Mouse (Mus musculus): Measurements from ENCODE around the gene Eef1g.
A peak's percentile ranks its signal among the peaks of the same experiment; 100 is the strongest.
"Not testable (repeated sequence)": the region's sequence is repeated elsewhere in the genome, so short reads cannot be mapped to it uniquely, and the experiment has no call there.

The Eef1g gene

DNA sequence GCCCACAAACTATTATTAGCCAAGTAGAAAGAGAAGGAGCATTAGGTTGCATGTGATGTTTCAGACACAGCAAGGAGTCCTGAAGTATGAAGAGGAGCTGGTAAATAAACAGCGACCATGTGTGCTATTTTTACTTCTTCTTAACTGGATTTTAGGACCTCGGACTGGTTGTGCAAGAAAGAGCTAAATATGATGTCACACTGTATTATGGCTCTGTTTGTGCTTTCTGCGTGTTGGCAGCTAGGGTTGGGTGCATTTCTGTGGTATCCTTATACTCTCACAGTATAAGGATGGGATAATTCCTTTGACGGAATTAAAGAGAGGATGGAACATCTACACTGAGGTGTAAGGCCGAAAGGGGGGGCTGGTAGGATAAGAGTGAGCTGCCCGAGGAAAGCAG, 21.6 kb upstream of the Eef1g start:
- no peak for DNase-seq (ENCODE audit: low spot score in 2 of 2)

DNA sequence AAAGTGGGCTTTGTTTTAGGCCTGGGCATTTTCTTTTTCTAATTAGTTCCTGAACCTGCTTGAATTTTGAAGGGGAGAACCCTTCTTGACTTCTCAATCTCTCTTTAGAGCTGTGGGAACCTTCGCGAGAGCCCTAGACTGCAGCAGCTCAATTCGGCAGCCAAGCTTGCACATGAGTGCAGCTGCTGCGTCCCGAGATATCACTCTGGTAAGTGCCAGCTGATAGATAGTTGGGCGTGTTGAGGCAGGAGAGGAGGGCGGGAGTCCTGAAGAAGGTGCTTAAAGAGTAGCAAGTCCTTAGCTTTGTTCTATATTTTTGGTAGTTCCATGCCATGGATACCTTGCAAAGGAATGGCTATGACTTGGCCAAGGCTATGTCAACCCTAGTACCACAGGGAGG, 19.9 kb upstream of the Eef1g start:
- DNase-seq (ENCODE audit: low spot score in 2 of 2): no peak

DNA sequence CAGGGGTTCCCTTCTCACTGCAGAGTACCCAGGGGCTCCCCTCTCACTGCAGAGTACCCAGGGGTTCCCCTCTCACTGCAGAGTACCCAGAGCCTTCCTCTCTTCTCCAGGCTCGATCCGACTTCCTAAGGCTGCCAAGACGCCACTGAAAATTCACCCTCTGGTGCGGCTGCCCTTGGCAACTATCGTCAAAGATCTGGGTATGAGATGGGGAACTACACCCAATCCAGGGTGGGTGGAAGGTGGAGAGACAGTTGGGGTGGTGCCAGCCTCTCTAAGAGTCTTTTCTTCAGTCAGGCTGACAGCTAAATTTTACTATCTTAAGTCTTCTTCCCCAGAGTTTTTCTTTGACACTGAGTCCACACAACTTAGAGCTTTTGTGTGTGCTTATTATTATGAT, 16.7 kb upstream of the Eef1g start:
- DNase-seq (ENCODE audit: low spot score in 2 of 2): no peak

DNA sequence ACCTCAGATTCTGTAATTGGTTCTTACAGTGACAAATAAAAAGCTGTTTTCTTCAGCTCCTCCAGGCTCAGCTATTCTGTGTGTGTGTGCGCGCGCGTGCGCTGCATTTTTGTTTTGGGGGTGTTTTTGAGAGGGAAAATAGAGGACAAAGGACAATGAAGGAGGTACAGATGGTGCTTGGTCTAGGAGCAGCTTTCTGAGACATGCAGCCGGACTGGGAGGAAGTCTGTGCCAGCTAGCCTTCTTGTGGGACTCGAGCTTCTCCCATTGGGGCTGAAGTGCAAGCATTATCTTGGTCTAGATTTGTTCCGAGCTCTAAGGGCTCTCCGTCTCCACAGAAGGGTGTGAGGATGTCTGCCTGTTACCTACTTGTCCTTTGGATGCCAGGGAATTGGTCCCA, 14.6 kb upstream of the Eef1g start:
- DNase-seq (ENCODE audit: low spot score in 2 of 2): no peak

DNA sequence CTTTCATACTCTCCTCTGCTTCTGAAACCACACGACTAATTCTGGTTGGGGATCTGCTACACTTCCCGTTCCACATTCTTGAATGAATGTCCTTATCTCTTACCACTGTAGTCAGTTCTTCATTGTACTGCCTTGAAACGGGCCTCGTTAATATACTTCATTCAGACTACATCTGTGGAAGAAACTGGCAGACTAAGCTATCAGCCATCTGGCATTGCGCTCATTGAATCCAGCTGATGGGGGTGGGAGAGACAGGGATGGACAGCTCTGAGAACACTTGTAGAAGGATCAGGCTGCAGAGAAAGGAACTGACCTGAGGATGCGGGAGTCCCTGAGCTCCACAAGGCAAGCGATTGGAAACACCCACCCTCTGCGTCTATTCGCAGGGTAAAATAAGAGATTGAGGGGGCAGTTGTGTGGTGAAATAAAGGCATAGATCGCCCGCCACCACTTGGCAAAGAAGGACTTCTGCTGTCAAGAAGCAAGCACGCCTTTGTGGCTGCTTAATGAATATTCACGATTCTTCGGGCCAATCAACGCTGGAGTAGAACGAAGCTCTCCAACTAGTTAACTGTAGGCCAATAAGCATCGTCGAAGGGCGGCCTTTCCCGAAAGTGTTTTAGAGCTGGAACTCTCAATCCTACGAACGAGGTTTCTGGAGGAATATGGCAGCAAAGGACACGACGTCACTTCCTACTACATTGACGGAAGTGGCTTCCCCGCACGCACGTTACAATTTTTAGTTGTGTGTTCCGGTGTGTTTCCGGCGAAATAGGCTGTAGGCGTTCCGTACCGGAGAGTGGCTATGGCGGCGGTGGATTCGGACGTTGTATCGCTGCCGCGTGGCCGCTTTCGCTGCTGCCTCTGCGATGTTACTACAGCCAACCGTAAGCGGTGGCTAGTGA, 13.5 kb upstream of the Eef1g start, which contains the start of gene Tut1:
Tut1 (plus strand) TSS at position 713 of the 905 bp plus-strand sequence.
- peak; percentile 97 for DNase-seq (ENCODE audit: low spot score in 2 of 2)

DNA sequence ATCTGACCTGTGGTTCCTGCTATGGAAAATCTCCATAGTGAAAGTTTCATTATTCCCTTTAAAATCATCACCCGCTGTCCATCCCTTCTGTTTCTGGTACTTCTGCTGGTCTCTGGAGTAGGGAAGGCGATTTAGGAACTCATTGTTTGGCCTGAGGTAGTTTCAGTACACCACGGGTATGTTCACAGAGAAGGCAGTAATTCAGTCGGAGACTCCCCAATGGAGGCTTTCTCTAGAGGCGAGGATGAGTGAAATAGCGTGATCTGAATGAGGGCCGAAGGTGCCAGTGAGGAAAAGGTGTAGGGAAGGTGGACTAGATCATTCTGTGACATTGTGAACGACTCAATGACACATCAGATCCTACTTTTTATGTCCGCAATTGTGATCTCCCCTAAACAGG, 12.7 kb upstream of the Eef1g start:
- no peak for DNase-seq (ENCODE audit: low spot score in 2 of 2)

DNA sequence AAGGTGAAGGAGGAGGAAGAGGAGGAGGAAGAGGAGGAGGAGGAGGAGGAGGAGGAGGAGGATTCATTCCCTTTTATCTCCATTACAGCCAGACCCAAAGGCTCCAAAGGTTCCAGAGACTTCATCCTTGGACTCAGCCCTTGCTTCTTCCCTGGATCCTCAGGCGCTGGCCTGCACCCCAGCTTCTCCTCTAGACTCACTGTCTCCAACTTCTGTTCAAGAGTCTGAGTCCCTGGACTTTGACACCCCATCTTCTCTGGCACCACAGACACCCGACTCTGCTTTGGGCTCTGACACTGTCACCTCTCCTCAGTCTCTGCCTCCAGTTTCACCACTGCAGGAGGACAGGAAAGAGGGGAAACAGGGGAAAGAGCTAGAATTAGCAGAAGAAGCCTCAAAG, 4.6 kb upstream of the Eef1g start:
- DNase-seq (ENCODE audit: low spot score in 2 of 2): no peak

DNA sequence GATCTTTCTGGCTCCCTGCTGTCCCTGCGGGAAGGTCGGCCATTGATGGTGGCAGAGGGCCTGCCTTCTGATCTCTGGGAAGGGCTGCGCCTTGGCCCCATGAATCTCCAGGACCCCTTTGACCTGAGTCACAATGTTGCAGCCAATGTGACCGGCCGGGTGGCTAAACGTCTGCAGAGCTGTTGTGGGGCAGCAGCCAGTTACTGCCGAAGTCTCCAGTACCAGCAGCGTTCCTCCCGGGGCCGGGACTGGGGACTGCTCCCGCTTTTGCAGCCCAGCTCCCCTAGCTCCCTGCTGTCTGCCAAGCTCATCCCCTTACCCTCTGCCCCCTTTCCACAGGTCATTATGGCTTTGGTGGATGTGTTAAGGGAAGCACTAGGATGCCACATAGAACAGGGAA, 1.8 kb upstream of the Eef1g start:
- DNase-seq (ENCODE audit: low spot score in 2 of 2): no peak

DNA sequence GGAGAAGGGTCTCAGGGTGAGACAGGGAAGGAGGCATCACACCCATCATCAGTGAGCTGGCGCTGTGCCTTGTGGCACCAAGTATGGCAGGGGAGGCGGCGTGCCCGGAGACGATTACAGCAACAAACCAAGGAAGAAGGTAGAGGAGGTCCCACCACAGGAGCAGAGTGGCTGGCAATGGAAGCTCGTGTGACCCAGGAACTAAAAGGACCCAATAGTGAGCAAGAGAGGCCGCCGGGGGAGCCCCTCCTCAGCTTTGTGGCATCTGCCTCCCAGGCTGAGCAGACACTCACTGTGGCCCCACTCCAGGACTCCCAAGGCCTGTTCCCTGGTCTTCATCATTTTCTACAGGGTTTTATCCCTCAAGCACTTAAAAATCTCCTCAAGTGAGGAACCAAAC, 1.1 kb upstream of the Eef1g start:
- DNase-seq (ENCODE audit: low spot score in 2 of 2): no peak

DNA sequence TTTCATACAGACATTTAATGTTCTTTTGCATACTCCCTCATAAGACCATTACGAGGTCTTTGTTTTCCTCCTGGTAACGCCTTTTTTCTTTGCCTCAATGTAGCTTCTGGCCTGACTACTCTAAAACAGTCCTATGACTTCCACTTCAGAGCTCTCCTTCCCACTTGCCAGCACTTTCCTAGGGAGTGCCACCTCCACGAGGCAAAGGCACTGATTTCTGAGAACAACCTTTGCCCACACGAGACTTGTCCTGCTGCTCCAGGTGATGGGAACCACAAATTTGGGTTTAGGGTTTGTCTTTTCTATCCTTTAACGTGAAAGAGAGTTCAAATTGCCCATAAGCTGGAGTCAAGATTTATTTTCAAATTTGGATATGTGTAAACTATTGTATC, 647 bp upstream of the Eef1g start:
- DNase-seq (ENCODE audit: low spot score in 2 of 2): no peak

DNA sequence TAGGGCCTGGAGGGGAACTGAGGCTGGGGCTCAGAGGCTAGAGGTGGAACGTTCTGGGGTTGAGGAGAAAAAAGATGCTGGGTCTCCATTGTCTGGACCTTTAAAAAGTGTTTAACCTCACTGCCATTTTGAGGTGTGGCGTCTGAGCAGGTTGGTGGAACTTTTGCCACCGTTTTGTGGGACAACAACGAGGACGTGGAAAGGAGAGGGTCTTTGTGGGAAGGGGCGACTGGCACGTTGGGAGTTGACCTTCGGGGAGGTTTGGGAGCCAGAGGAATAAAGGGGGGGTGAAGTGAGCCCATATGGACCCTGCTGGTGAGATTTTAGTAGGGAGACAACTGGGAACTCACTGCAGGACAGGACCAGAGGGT, 517 bp downstream of the Eef1g start:
- DNase-seq (ENCODE audit: low spot score in 2 of 2): no peak

DNA sequence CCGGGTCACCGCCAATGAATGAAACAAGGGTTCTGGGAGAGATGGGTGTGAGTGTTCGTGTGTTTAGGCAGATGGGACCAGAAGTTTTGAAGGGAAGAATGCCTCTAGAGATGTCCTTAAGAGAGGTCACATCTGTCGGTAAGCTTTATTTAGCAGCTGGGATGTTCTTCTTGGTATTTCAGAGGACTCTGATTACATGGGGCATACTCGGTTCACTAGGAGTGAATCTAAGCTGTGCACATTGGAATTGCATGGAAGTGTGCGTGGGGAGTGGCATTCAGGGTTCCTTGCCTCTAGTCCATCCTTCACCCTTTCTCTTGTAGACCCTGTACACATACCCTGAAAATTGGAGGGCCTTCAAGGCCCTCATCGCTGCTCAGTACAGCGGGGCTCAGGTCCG, 1.1 kb downstream of the Eef1g start:
- no peak for DNase-seq (ENCODE audit: low spot score in 2 of 2)

DNA sequence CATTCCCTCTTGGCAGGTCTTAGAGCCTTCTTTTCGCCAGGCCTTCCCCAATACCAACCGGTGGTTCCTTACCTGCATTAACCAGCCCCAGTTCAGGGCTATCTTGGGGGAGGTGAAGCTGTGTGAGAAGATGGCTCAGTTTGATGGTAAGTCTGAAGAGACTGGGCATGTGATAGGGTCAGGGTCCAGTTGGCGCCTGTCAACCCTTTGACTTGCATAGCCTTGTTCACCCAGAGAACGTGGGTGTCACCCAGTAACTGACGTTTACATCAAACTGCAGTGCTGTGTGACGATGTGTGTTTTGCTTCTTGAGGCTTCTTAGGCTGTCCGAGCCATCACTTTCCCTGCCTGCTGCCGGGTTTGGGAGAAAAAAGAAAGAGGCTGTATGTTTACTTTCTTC, 5.7 kb downstream of the Eef1g start:
- not testable (repeated sequence) for DNase-seq (ENCODE audit: low spot score in 2 of 2)

DNA sequence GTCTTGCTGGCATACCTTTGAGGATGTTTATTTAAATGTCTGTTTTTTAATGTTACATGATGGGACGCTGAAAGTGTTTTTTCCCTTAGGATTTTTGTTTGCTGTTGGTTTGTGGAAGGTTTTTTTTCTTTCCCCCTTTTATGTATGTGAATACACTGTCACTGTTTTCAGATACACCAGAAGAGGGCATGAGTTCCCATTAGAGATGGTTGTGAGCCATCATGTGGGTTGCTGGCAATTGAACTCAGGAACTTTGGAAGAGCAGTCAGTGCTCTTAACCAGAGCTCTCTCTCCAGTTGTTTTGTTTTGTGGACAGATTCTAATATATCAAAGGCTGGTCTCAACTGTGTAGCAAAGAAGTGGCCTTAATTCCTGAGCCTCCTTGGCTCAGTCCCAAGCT, 7.8 kb downstream of the Eef1g start:
- DNase-seq (ENCODE audit: low spot score in 2 of 2): no peak

DNA sequence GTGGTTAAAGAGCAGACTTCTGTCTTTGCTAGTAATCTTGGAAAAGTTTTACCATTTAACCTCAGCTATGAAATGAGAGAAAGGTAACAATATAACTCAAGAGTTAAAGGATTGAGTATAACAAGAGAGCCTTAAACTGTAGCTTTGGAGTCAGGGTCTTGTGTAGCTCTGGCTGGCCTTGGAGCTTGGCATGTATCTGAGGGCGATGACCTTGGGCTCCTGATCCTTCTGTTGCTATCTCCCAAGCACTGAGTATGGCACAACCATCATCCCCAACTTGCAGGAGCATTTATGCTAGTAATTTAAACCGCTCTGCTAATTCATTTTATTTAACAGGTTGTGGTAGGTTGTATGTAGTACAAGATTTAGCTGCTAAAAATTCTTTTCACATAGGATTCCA, 8.7 kb downstream of the Eef1g start:
- no peak for DNase-seq (ENCODE audit: low spot score in 2 of 2)

DNA sequence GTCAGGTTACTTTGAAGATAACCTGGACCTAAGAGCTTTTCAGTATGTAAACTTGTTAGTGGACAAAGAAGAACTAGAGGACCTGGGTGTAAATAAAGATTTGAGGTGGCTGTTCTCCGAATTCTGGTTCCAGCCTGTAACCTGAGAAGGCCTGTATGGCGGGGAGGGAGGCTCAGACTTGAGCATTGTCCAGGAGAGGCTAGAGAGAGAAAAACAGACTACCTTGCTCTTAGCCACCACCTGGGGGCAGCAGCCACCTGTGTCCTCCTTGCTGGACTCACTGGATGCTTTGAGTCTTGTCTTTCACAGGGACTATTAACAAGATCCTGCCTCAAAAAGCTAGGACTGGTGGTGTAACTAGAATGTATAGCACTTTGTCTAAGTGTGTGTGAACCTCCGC, 9.7 kb downstream of the Eef1g start:
- no peak for DNase-seq (ENCODE audit: low spot score in 2 of 2)

DNA sequence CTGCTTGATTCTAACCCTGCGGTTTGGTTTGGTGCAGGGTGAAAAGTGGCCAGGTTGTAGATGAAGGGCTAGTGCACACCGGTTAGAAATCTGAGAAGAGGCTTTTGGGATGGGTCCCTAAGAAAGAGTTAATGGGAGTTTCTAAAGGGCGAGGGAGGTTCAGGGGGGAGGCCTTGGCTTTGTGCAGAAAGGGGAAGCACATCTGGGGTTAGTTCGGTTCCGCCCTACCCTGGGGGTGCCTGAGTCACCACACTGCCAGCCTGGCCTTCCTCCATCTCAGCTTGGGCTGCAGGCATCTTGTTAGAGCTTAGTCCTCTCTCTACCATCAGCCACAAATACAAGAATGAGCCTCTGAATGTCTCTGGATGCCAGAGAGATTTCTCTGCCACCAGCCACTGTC, 13.9 kb downstream of the Eef1g start:
- no peak for DNase-seq (ENCODE audit: low spot score in 2 of 2)

DNA sequence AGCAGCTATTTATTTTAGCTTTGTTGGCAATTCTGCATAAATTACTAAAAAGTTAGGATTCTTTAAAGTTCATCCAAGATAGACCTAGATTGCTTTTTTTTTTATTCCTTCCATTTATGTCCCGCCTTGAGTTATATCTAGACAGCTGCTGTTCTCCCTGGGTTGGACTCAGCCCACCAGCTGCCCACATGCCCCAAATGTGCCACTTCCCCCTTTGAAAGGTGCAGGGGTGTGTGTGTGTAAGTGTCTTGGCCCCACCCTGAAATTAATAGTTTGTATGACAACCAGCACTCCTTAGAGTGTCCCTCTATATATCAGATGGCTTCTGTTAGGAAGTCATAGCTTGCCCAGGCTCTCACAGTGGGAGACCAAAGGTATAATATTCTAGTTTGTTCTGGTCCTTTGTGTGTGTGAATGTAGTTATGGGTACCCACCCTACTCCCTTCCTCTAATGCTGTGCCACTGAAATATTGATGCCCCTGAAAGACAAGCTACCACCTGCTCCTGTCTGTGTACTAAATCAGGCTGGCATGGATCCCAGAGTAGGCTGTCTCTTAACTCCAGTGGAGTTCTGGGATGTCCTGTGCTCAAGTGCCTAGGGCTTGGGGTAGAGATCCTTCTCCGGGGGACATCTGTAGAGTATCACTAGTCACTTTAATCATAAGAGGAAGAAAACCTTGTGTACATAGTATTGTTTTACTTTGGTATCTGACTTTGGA, 14.8 kb downstream of the Eef1g start:
- no peak for DNase-seq (ENCODE audit: low spot score in 2 of 2)

DNA sequence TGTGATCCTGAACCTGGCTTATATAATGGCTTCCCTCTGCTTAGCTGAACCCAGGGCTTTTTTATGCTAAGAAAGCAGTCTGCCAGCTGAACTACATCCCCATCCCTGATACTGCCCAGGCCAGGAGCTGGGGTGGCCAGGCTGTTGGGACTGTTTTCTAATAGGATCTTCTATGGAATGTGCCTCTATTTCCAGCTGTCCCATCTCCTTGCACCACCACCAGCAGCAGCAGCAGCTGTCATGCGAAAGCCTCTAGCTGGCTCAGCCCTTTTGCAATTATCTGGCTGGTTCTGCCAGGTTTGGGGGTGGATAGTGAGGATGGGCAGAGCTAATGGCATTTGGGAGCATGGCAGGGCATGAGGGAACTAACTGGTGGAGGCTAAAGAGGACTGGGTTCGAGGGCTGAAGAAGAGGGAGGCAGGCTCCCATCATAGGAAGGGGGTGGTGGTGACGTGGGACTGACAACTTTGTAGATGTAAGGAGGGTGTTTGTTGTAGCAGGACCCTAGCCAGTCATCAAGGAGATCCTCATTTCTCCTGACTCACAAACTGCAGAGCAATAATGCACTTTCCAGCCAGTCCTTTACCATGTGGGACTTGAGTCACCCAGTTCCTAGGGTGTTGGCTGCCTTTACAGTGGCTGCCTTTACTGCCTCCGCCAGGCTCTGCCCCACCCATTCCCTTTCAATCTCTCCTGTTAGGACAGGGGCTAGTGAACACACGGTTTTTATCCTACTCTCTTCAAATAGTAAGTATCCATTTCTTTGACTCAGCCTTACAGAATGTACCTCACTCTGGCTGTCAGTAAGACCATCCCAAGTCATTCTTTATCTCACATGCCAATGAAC, 15.7 kb downstream of the Eef1g start:
- no peak for DNase-seq (ENCODE audit: low spot score in 2 of 2)

DNA sequence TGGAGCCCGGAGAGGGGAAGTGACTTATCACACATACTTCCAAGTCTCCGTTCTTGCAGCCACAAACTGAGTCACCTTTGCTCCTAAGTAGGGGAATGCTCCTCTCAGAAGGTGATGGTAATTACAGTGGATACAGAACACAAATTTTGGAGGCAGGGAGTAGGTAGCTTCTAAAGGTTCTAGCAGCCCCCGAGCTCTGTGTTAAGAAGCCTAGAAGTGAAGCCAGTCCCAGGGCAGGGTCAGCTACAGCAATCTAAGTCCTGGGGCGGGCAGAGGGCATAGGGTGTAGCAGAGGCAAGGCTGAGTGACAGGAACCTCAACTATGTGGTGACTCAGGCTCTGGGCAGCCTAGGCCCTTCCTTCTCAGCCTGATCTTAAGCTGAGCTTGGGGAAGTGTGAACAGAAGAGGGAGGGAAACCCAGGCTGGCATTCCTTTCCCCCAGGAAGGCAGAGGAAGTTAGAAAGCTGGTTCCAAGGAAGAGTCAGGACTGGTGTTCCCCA, 16.4 kb downstream of the Eef1g start:
- DNase-seq (ENCODE audit: low spot score in 2 of 2): no peak

DNA sequence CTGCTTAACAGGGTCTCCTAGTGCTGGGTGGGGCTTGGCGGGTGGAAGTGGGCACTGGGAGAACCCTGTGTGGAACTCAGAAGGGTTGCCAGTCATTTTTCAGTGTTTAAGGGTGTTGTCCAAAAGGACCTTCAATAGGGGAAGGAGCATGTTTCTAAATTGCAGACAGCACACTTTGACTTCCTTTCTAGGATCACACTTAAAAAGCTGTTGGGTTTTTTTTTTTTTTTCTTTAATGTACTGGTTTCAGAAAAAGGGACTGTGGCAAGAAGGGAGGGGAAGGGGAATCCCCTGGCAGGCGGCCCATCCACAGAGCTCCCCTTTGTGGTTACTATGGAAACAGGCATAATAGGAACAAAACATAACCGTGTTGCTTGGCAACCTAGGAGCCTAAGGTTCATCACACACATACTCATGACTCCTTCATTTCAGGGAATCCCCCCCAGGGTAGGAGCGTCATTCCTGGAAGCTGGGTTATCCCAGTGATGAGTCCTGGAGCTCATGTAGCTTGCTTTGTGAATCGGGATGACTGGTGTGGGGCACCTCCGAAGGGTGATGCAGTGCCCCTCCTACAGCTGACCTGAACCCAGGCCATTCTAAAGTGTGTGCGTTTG, 17.5 kb downstream of the Eef1g start:
- DNase-seq (ENCODE audit: low spot score in 2 of 2): peak in 1 of 2 experiments; percentile 27

DNA sequence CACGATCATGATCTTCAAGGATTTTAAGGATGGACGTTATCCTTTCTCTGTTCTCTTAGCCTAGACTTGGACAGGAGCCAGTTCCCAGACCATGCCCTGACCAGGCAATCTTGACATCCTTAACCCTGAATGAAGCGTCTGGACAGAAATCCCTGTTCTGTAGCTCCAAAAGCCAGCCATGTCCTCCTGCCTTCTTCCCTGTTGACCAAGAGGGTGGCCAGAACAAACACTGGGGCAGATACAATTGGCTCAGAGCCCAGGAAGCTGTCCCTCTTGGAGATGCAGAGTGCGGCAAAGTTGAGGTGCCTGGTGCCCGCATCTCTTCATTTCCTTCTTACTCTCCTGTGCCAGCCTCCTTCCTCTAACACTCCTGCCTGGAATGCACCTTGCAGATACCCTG, 19.1 kb downstream of the Eef1g start:
- DNase-seq (ENCODE audit: low spot score in 2 of 2): no peak
